Mouse (Mus musculus): Measurements from ENCODE around the gene Kif26b. TPM values are rescaled to one million over a fixed set of nuclear protein-coding genes. Genes with fewer than 3 reads are reported as not detected.

The Kif26b gene
- polyA plus RNA-seq, 1 experiment: 0.25 TPM

DNA sequence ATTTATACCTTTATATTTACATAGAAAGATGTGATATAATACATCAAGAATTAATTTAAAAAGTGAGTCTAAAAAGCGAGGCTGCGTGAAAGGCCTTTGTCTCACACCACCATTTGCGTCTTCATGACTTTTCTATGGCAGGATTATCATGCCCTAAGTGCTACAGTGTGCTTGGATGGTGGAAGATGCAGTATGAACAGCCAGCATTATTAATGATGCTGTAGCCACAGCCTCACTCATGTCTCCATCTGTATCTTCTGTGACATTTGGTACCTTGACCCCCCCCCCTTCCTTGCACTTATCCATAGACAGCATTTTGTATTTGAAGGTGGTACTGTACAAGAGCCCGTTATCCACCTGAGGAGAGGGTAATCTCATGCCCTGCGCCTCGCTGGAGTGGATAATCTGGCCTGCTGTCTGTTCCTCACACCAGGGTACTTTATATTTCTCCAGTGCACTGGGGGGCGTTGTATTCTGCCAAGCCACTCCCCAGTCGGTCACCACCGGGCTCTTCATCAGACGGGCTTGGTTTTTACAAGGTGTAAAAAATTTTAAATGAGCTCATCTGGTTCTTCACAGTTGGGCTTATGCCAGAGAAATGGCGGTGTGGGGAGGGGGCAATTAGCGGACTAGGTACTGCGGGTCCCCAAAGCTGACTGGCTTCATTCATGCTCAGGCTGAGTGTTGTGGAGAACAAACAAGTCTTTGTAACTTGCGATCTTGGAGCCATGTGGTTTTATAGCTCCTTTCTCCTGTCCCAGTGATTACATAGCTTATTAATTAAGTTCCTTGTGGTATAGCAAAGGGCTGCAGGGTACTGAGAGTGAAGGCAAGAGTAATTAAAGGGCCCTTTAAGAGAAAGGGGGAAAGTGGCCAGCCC lies 291.9 kb downstream of the Kif26b start:
- Histone ChIP-seq H3K27ac (ENCODE audit: control insufficient read depth, insufficient read depth, low read depth, low read length) (no peak overlapping the region), H3K27me3 (ENCODE audit: control insufficient read depth, insufficient read depth, low read length) (no peaks in the 10 kb centered on the region), H3K36me3 (ENCODE audit: control insufficient read depth, insufficient read depth, low read length) (no peaks in the 10 kb centered on the region), H3K4me1 (ENCODE audit: control insufficient read depth, insufficient read depth, low read length) (no peaks in the 10 kb centered on the region), H3K4me3 (ENCODE audit: control insufficient read depth, low read depth, low read length) (no peak overlapping the region)
- TF ChIP-seq CTCF (IDR thresholded peaks at IDR 0.05; ENCODE audit: control insufficient read depth, insufficient read depth, insufficient replicate concordance, low read depth, low read length): no peak
- TF ChIP-seq POLR2A (IDR thresholded peaks at IDR 0.05; ENCODE audit: control insufficient read depth, low read depth, low read length): no peak

DNA sequence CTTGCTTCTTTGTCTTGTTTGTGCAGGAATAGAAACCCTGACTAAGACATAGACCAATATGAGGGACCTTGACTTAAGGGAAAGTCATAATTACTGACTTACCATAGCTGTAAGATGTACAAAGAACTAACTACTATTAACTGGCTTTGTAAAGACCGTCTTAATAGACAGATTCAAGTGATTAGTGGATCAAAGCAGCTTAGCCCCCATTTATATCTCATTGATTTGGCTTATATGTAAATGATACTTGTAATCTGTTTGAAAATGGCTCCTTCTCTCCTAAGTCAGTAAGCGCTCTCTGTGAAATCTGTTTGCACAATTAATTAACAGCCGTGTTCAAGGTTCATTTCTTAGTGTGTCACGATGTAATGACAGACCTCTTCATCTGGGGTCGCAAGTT lies 295.9 kb downstream of the Kif26b start:
- H3K27me3 ChIP-seq (ENCODE audit: control insufficient read depth, insufficient read depth, low read length): no peaks in the 10 kb centered on the region
- no peaks in the 10 kb centered on the region for H3K36me3 ChIP-seq (ENCODE audit: control insufficient read depth, insufficient read depth, low read length)
- H3K27ac ChIP-seq (ENCODE audit: control insufficient read depth, insufficient read depth, low read depth, low read length): no peak overlapping the region
- H3K4me3 ChIP-seq (ENCODE audit: control insufficient read depth, low read depth, low read length): no peak overlapping the region
- TF ChIP-seq POLR2A (IDR thresholded peaks at IDR 0.05; ENCODE audit: control insufficient read depth, low read depth, low read length) (no peak), CTCF (IDR thresholded peaks at IDR 0.05; ENCODE audit: control insufficient read depth, insufficient read depth, insufficient replicate concordance, low read depth, low read length) (no peak)
- no peaks in the 10 kb centered on the region for H3K4me1 ChIP-seq (ENCODE audit: control insufficient read depth, insufficient read depth, low read length)

DNA sequence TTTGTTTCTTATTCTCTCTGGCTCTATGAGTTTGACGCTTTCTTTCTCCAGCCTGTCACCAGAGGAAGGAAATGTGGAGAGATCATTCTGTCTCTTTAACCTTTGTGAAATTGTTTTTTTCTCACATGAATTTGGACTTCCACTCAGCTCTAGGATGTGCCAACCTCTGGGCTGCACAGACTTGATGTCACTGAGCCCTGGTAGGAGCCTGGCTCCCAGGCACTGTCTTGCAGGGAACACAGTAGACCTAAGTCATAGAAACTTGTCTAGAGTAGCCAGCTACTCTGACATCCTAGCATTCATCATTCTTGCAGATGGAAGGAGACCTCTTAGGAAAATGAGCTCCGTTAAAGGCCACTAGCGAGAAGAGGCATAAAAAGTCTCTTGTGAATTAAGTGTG lies 298.3 kb downstream of the Kif26b start:
- TF ChIP-seq POLR2A (IDR thresholded peaks at IDR 0.05; ENCODE audit: control insufficient read depth, low read depth, low read length) (no peak), CTCF (IDR thresholded peaks at IDR 0.05; ENCODE audit: control insufficient read depth, insufficient read depth, insufficient replicate concordance, low read depth, low read length) (no peak)
- no peaks in the 10 kb centered on the region for H3K36me3 ChIP-seq (ENCODE audit: control insufficient read depth, insufficient read depth, low read length)
- no peak overlapping the region for H3K27ac ChIP-seq (ENCODE audit: control insufficient read depth, insufficient read depth, low read depth, low read length)
- no peak overlapping the region for H3K4me3 ChIP-seq (ENCODE audit: control insufficient read depth, low read depth, low read length)
- no peaks in the 10 kb centered on the region for H3K27me3 ChIP-seq (ENCODE audit: control insufficient read depth, insufficient read depth, low read length)
- H3K4me1 ChIP-seq (ENCODE audit: control insufficient read depth, insufficient read depth, low read length): no peaks in the 10 kb centered on the region

- Histone ChIP-seq H3K4me1 (ENCODE audit: control insufficient read depth, insufficient read depth, low read length) (no peaks in the 10 kb centered on the region), H3K27ac (ENCODE audit: control insufficient read depth, insufficient read depth, low read depth, low read length) (no peak overlapping the region), H3K36me3 (ENCODE audit: control insufficient read depth, insufficient read depth, low read length) (no peaks in the 10 kb centered on the region), H3K4me3 (ENCODE audit: control insufficient read depth, low read depth, low read length) (no peak overlapping the region), H3K27me3 (ENCODE audit: control insufficient read depth, insufficient read depth, low read length) (no peaks in the 10 kb centered on the region)
- TF ChIP-seq CTCF (IDR thresholded peaks at IDR 0.05; ENCODE audit: control insufficient read depth, insufficient read depth, insufficient replicate concordance, low read depth, low read length) (no peak), POLR2A (IDR thresholded peaks at IDR 0.05; ENCODE audit: control insufficient read depth, low read depth, low read length) (no peak)
Observed at GRCm38 (mm10) chr1:178829456-178829855, 300.5 kb downstream of the Kif26b start.

DNA sequence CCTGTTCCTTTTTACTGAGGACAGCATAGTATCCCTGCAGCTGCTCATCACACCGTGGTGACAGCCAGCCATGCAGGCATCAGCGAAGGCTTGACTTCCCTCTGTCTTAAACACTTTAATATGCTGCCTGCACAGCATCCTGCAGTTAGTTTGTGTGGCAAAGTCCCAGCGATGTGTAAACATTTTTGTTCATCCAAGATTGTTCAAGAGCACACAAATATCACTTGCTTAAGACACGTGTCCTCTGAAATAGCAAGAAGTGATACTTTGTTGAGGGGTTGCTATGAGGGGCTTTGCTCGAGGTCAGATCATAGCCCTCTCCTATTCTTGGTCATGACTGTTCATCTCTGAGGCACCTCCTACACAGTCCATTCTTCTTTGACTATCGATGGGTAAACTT lies 303.6 kb downstream of the Kif26b start:
- H3K36me3 ChIP-seq (ENCODE audit: control insufficient read depth, insufficient read depth, low read length): no peaks in the 10 kb centered on the region
- H3K4me1 ChIP-seq (ENCODE audit: control insufficient read depth, insufficient read depth, low read length): no peaks in the 10 kb centered on the region
- no peak overlapping the region for H3K27ac ChIP-seq (ENCODE audit: control insufficient read depth, insufficient read depth, low read depth, low read length)
- no peak for TF ChIP-seq POLR2A (IDR thresholded peaks at IDR 0.05; ENCODE audit: control insufficient read depth, low read depth, low read length)
- no peak for TF ChIP-seq CTCF (IDR thresholded peaks at IDR 0.05; ENCODE audit: control insufficient read depth, insufficient read depth, insufficient replicate concordance, low read depth, low read length)
- no peaks in the 10 kb centered on the region for H3K27me3 ChIP-seq (ENCODE audit: control insufficient read depth, insufficient read depth, low read length)
- no peak overlapping the region for H3K4me3 ChIP-seq (ENCODE audit: control insufficient read depth, low read depth, low read length)

GRCm38 (mm10) chr1:178835805-178836204 lies 306.9 kb downstream of the Kif26b start:
- Histone ChIP-seq H3K4me1 (ENCODE audit: control insufficient read depth, insufficient read depth, low read length) (no peaks in the 10 kb centered on the region), H3K27ac (ENCODE audit: control insufficient read depth, insufficient read depth, low read depth, low read length) (no peak overlapping the region)
- TF ChIP-seq CTCF (IDR thresholded peaks at IDR 0.05; ENCODE audit: control insufficient read depth, insufficient read depth, insufficient replicate concordance, low read depth, low read length) (no peak), POLR2A (IDR thresholded peaks at IDR 0.05; ENCODE audit: control insufficient read depth, low read depth, low read length) (no peak)

DNA sequence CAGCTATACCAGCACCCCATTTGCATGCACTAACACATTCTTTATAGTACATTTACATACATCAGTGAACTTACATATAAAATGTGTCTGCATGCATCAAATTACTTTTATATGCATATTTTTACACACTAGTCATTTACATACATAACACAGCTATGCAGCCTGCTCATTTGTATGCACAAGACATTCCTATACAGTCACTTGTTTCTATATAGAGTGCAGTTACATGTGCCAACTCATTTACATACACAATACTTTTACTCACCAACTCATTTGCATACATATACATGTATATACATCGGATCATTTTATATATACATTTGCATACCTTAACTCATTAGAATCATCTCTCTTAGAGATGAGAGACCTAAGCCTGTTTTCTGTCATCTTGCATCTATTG lies 308.1 kb downstream of the Kif26b start:
- no peak for TF ChIP-seq CTCF (IDR thresholded peaks at IDR 0.05; ENCODE audit: control insufficient read depth, insufficient read depth, insufficient replicate concordance, low read depth, low read length)
- TF ChIP-seq POLR2A (IDR thresholded peaks at IDR 0.05; ENCODE audit: control insufficient read depth, low read depth, low read length): no peak
- Histone ChIP-seq H3K27ac (ENCODE audit: control insufficient read depth, insufficient read depth, low read depth, low read length) (no peak overlapping the region), H3K4me1 (ENCODE audit: control insufficient read depth, insufficient read depth, low read length) (no peaks in the 10 kb centered on the region), H3K27me3 (ENCODE audit: control insufficient read depth, insufficient read depth, low read length) (no peaks in the 10 kb centered on the region), H3K4me3 (ENCODE audit: control insufficient read depth, low read depth, low read length) (no peak overlapping the region), H3K36me3 (ENCODE audit: control insufficient read depth, insufficient read depth, low read length) (no peaks in the 10 kb centered on the region)

More at GRCm38 (mm10) chr1:178835805-178836204, 306.9 kb downstream of the Kif26b start:
- Histone ChIP-seq H3K36me3 (ENCODE audit: control insufficient read depth, insufficient read depth, low read length) (no peaks in the 10 kb centered on the region), H3K27me3 (ENCODE audit: control insufficient read depth, insufficient read depth, low read length) (no peaks in the 10 kb centered on the region), H3K4me3 (ENCODE audit: control insufficient read depth, low read depth, low read length) (no peak overlapping the region)

All from testis, adult 2 months (tissue).